Mouse (Mus musculus) liver, embryonic 14.5 days (tissue): ENCODE results near the gene Slc4a8. TPM values are rescaled to one million over a fixed set of nuclear protein-coding genes. Genes with fewer than 3 reads are reported as not detected.

ENCODE experiments used
- ATAC-seq: fragments of 200-750 bp; cut with Nextera tagmentation; 2 replicates; pipeline ENCODE4 v1.8.0; 2017; ENCODE audit warnings: moderate number of reproducible peaks, mild to moderate bottlenecking, moderate library complexity; ENCODE audit not compliant: insufficient read depth
- DNase-seq, 3 experiments: peaks; one replicate each; pipeline ENCODE4 v3.0.0-alpha.2; 2012 to 2013; ENCODE audit warnings: low read depth in 3 of 3, low spot score in 3 of 3
- H3K27ac ChIP-seq: fragments of 300-500 bp; sonication (generic); 2 replicates; pipeline ENCODE4 v1.5.1; 2014; ENCODE audit warnings: moderate library complexity, mild to moderate bottlenecking, control low read depth, inconsistent platforms
- H3K27me3 ChIP-seq: fragments of 300-500 bp; sonication (generic); 2 replicates; pipeline ENCODE4 v1.6.1; 2014; ENCODE audit warnings: mild to moderate bottlenecking, low read length, moderate library complexity; ENCODE audit not compliant: control insufficient read depth, insufficient read depth
- H3K36me3 ChIP-seq: fragments of 300-500 bp; sonication (generic); replicated peaks from 2 replicates; pipeline ENCODE4 v1.6.1; 2014; ENCODE audit warnings: low read depth; ENCODE audit not compliant: control insufficient read depth, insufficient read depth
- H3K4me1 ChIP-seq, 2 experiments: fragments of 200-500 bp in 1 of 2; fragments of 300-500 bp in 1 of 2; sonication (generic) in 1 of 2; replicated peaks; 2 replicates each; pipeline ENCODE4 v1.6.1; 2012 to 2014; ENCODE audit warnings: antibody characterized with exemption in 1 of 2, inconsistent platforms in 1 of 2, low read length in 1 of 2; ENCODE audit not compliant: control insufficient read depth in 2 of 2, insufficient read depth in 2 of 2
- H3K4me2 ChIP-seq: fragments of 300-500 bp; sonication (generic); 2 replicates; pipeline ENCODE4 v1.6.1; 2014; ENCODE audit warnings: low read depth, mild to moderate bottlenecking, control low read depth, moderate library complexity
- H3K4me3 ChIP-seq, 2 experiments: fragments of 200-500 bp in 1 of 2; fragments of 300-500 bp in 1 of 2; sonication (generic) in 1 of 2; 2 replicates each; pipeline ENCODE4 v1.5.1; 2012 to 2014; ENCODE audit warnings: low read depth in 2 of 2, low read length in 2 of 2, mild to moderate bottlenecking in 2 of 2, control low read depth in 1 of 2, inconsistent platforms in 1 of 2, moderate library complexity in 1 of 2; ENCODE audit not compliant: insufficient read depth in 1 of 2
- H3K9ac ChIP-seq: fragments of 300-500 bp; sonication (generic); replicated peaks from 2 replicates; pipeline ENCODE4 v1.6.1; 2014; ENCODE audit warnings: mild to moderate bottlenecking, control low read depth, moderate library complexity
- H3K9me3 ChIP-seq: fragments of 300-500 bp; sonication (generic); 2 replicates; pipeline ENCODE4 v1.6.1; 2016; ENCODE audit warnings: low read length, mixed read lengths; ENCODE audit not compliant: control insufficient read depth
- CTCF ChIP-seq: IDR thresholded peaks from 2 replicates; pipeline ENCODE4 v1.5.1; 2016; ENCODE audit warnings: antibody characterized with exemption, low read depth, control low read depth
- EP300 ChIP-seq: IDR thresholded peaks from 2 replicates; pipeline ENCODE4 v1.6.1; 2016; ENCODE audit warnings: antibody characterized with exemption, low read depth
- WGBS: fragments of 180-500 bp; shearing (Covaris S2); extraction: QIAGEN DNeasy Blood & Tissue Kit; methylation state at CpG from one replicate; pipeline ENCODE4 v1.1.7; 2014; ENCODE audit not compliant: insufficient replicate concordance; 5-methylcytosine and 5-hydroxymethylcytosine counted together
- polyA plus RNA-seq, 2 experiments: library from polyadenylated mRNA; depleted of rRNA in 1 of 2; stranded (reverse) in 1 of 2; unstranded in 1 of 2; fragments of >200 nt; fragmentation: Nextera tagmentation in 1 of 2; extraction: Ambion mirVana in 1 of 2; gene quantifications; 2 replicates each; pipeline versions ENCODE4 v1.2.1 to v1.2.3; 2012 to 2014

The Slc4a8 gene
- polyA plus RNA-seq, 2 experiments = 0.16 to 0.55 TPM

- ATAC-seq = no peak
- Histone ChIP-seq H3K9ac (no peak overlapping the region), H3K4me2 (peak overlapping the region; percentile 13; the same call in 1 of the 2 replicates)
Measured at GRCm38 (mm10) chr15:100754805-100755497, 6.6 kb upstream of the Slc4a8 start.

GRCm38 (mm10) chr15:100755498-100755859 lies 6.1 kb upstream of the Slc4a8 start:
- Histone ChIP-seq H3K4me1 (peaks cover under 1 to 3% of the 10 kb centered on the region in 2 experiments), H3K36me3 (no peaks in the 10 kb centered on the region), H3K9ac (no peak overlapping the region), H3K4me2 (no peak overlapping the region), H3K4me3 (no peak overlapping the region), H3K9me3 (no peaks in the 10 kb centered on the region), H3K27me3 (peaks cover 3% of the 10 kb centered on the region), H3K27ac (no peak overlapping the region)
- 31% methylated on average over 7 of the region's 8 CpGs for WGBS
- no peak for TF ChIP-seq CTCF
- no peak for TF ChIP-seq EP300
- DNase-seq (no peak), ATAC-seq (no peak)

More at GRCm38 (mm10) chr15:100754805-100755497, 6.6 kb upstream of the Slc4a8 start:
- 6% methylated on average over 11 of the region's 11 CpGs for WGBS
- no peak overlapping the region for H3K4me3 ChIP-seq
- H3K4me1 ChIP-seq = peaks cover 6 to 8% of the 10 kb centered on the region in 2 experiments
- TF ChIP-seq CTCF (peak; percentile 69), EP300 (no peak)
- DNase-seq = no peak
- no peaks in the 10 kb centered on the region; the same call in 1 of the 2 replicates for H3K27me3 ChIP-seq
- H3K36me3 ChIP-seq = no peaks in the 10 kb centered on the region
- H3K27ac ChIP-seq = no peak overlapping the region
- H3K9me3 ChIP-seq = no peaks in the 10 kb centered on the region

GRCm38 (mm10) chr15:100755881-100756624 lies 5.5 kb upstream of the Slc4a8 start:
- WGBS = 47% methylated on average over 3 of the region's 3 CpGs
- Histone ChIP-seq H3K9me3 (no peaks in the 10 kb centered on the region), H3K9ac (no peak overlapping the region), H3K4me3 (no peak overlapping the region), H3K4me1 (peaks cover 0 to 3% of the 10 kb centered on the region in 2 experiments; a peak in 1 of 4 replicates), H3K4me2 (no peak overlapping the region), H3K27ac (no peak overlapping the region), H3K27me3 (peaks cover 8% of the 10 kb centered on the region), H3K36me3 (no peaks in the 10 kb centered on the region)
- DNase-seq (no peak), ATAC-seq (no peak)
- TF ChIP-seq EP300 (no peak), CTCF (no peak)

GRCm38 (mm10) chr15:100757527-100757978 lies 4.0 kb upstream of the Slc4a8 start:
- ATAC-seq = peak; percentile 3; the same call in 1 of the 2 replicates
- peaks cover 22% of the 10 kb centered on the region for H3K27me3 ChIP-seq
- no peak overlapping the region for H3K27ac ChIP-seq

GRCm38 (mm10) chr15:100759286-100759685 lies 2.3 kb upstream of the Slc4a8 start:
- ATAC-seq (no peak), DNase-seq (no peak)
- Histone ChIP-seq H3K27me3 (peaks cover 39% of the 10 kb centered on the region), H3K4me2 (no peak overlapping the region), H3K4me1 (peaks cover 0 to 4% of the 10 kb centered on the region in 2 experiments; a peak in 1 of 4 replicates), H3K27ac (no peak overlapping the region), H3K9me3 (no peaks in the 10 kb centered on the region), H3K36me3 (no peaks in the 10 kb centered on the region), H3K9ac (no peak overlapping the region), H3K4me3 (no peak overlapping the region)
- TF ChIP-seq EP300 (no peak), CTCF (no peak)
- 65% methylated on average over 10 of the region's 10 CpGs for WGBS

More at GRCm38 (mm10) chr15:100757527-100757978, 4.0 kb upstream of the Slc4a8 start:
- no peak for TF ChIP-seq EP300
- peak; percentile 87 for TF ChIP-seq CTCF
- no peaks in the 10 kb centered on the region for H3K36me3 ChIP-seq
- H3K4me2 ChIP-seq = no peak overlapping the region
- H3K4me1 ChIP-seq = peaks cover 0 to 4% of the 10 kb centered on the region in 2 experiments; a peak in 1 of 4 replicates
- H3K9me3 ChIP-seq = no peaks in the 10 kb centered on the region
- no peak overlapping the region for H3K9ac ChIP-seq
- H3K4me3 ChIP-seq = no peak overlapping the region
- under 1% methylated on average over 7 of the region's 7 CpGs for WGBS
- no peak for DNase-seq
